Mouse (Mus musculus) kidney, embryonic 15.5 days (tissue): ENCODE results near the gene Kctd7. TPM values are rescaled to one million over a fixed set of nuclear protein-coding genes. Genes with fewer than 3 reads are reported as not detected.

ENCODE experiments used
- ATAC-seq: fragments of 200-750 bp; cut with Nextera tagmentation; replicated peaks from 2 replicates; pipeline ENCODE4 v1.8.0; 2017; ENCODE audit warnings: moderate TSS enrichment; ENCODE audit not compliant: low FRiP score
- H3K27ac ChIP-seq: fragments of 300-500 bp; sonication (generic); 2 replicates; pipeline ENCODE4 v1.5.1; 2015; ENCODE audit warnings: mild to moderate bottlenecking, inconsistent platforms
- H3K27me3 ChIP-seq: fragments of 300-500 bp; sonication (generic); 2 replicates; pipeline ENCODE4 v1.6.1; 2015; ENCODE audit warnings: inconsistent platforms
- H3K36me3 ChIP-seq: fragments of 300-500 bp; sonication (generic); 2 replicates; pipeline ENCODE4 v1.6.1; 2015; ENCODE audit warnings: inconsistent platforms
- H3K4me1 ChIP-seq: fragments of 300-500 bp; sonication (generic); 2 replicates; pipeline ENCODE4 v1.6.1; 2015; ENCODE audit warnings: inconsistent platforms
- H3K4me2 ChIP-seq: fragments of 300-500 bp; sonication (generic); 2 replicates; pipeline ENCODE4 v1.6.1; 2015; ENCODE audit warnings: moderate library complexity, mild to moderate bottlenecking, inconsistent platforms
- H3K4me3 ChIP-seq: fragments of 300-500 bp; sonication (generic); replicated peaks from 2 replicates; pipeline ENCODE4 v1.5.1; 2015; ENCODE audit warnings: mild to moderate bottlenecking, inconsistent platforms
- H3K9ac ChIP-seq: fragments of 300-500 bp; sonication (generic); 2 replicates; pipeline ENCODE4 v1.6.1; 2015; ENCODE audit warnings: mild to moderate bottlenecking, inconsistent platforms
- H3K9me3 ChIP-seq: fragments of 300-500 bp; sonication (generic); replicated peaks from 2 replicates; pipeline ENCODE4 v1.6.1; 2016; ENCODE audit warnings: inconsistent platforms
- WGBS: fragments of 180-500 bp; shearing (Covaris S2); methylation state at CpG from one replicate; pipeline ENCODE4 v1.1.7; 2015; ENCODE audit warnings: mixed read lengths; 5-methylcytosine and 5-hydroxymethylcytosine counted together
- polyA plus RNA-seq: library from polyadenylated mRNA; unstranded; fragments of >200 nt; fragmentation: Nextera tagmentation; extraction: Ambion mirVana; gene quantifications from 2 replicates; pipeline ENCODE4 v1.2.1, GENCODE M21; 2015

Gene Kctd7
- polyA plus RNA-seq, 1 experiment from 2014 or later, result 4.7 TPM

- Histone ChIP-seq H3K4me3 (no peak overlapping the region), H3K36me3 (peaks cover 13% of the 10 kb centered on the region), H3K27ac (no peak overlapping the region), H3K9ac (no peak overlapping the region), H3K27me3 (no peaks in the 10 kb centered on the region), H3K4me2 (peak overlapping the region; percentile 98; the same call in 1 of the 2 replicates), H3K9me3 (no peaks in the 10 kb centered on the region), H3K4me1 (peaks cover 22% of the 10 kb centered on the region)
- WGBS, result 84% methylated on average over 8 of the region's 8 CpGs
- ATAC-seq, result no peak
These were observed 1.3 kb downstream of the Kctd7 start for GRCm38 (mm10) chr5:130145961-130146360.

DNA sequence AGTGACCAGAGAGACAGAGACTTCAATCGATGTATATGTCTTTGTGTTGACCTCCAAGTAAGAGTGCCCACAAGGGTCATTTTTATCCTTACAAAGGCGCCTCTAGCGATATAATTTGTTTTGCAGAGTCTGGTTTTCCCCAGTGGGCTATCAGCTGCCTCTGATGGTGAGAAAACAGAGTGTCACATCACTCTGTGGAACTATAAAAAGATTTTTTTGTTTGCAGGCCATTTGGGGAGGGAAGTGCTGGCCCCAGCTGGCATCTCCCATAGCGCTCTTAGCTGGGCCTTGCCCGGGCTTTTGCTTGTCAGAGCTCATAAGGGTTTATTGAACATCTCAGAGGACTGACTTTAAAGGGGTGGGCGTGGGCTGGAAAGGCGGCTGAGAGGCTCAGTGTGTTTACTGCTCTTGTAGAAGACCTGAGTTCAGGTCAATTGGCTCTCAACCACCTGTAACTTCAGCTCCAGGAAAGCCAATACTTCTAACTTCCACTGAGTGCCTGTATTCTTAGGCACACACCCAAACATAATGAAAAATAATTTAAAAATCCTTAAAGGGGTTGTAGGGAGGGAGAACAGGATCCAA, 5.2 kb downstream of the Kctd7 start:
- no peak for ATAC-seq
- Histone ChIP-seq H3K27me3 (no peaks in the 10 kb centered on the region), H3K9me3 (no peaks in the 10 kb centered on the region), H3K9ac (no peak overlapping the region), H3K4me3 (no peak overlapping the region), H3K4me2 (no peak overlapping the region), H3K36me3 (peaks cover 36% of the 10 kb centered on the region), H3K4me1 (peaks cover 13% of the 10 kb centered on the region), H3K27ac (no peak overlapping the region)
- WGBS, result 61% methylated on average over 7 of the region's 7 CpGs

GRCm38 (mm10) chr5:130154286-130154685, 9.6 kb downstream of the Kctd7 start:
- H3K4me2 ChIP-seq, result no peak overlapping the region
- no peak for ATAC-seq
- H3K4me3 ChIP-seq, result no peak overlapping the region
- peaks cover 26% of the 10 kb centered on the region for H3K36me3 ChIP-seq
- H3K9ac ChIP-seq, result no peak overlapping the region
- H3K4me1 ChIP-seq, result no peaks in the 10 kb centered on the region
- no peak overlapping the region for H3K27ac ChIP-seq
- 86% methylated on average over 2 of the region's 2 CpGs for WGBS
- no peaks in the 10 kb centered on the region for H3K9me3 ChIP-seq
- no peaks in the 10 kb centered on the region for H3K27me3 ChIP-seq

DNA sequence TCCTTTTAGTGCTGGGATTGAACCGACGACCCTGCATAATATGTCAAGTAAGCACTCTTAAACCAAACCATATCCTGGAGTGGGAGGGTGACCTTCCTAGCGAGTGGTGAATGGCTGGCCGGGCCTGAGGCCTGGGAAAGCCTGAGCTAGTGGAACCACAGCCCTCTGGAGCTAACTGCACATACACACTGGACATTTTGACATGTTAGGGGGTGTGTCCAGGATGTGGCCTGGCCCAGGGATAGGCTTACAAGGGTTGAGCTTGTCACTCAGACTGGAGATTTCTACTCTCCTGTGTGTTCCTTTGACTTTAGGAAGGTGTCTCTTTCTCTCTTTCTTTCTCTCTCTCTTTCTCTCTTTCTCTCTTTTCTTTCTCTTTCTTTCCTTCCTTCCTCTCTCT, 13.9 kb downstream of the Kctd7 start:
- Histone ChIP-seq H3K27me3 (no peaks in the 10 kb centered on the region), H3K27ac (no peak overlapping the region), H3K4me1 (no peaks in the 10 kb centered on the region), H3K9me3 (no peaks in the 10 kb centered on the region), H3K9ac (no peak overlapping the region), H3K4me2 (no peak overlapping the region), H3K4me3 (no peak overlapping the region), H3K36me3 (no peaks in the 10 kb centered on the region)
- ATAC-seq, result no peak
- 67% methylated on average over 4 of the region's 4 CpGs for WGBS

DNA sequence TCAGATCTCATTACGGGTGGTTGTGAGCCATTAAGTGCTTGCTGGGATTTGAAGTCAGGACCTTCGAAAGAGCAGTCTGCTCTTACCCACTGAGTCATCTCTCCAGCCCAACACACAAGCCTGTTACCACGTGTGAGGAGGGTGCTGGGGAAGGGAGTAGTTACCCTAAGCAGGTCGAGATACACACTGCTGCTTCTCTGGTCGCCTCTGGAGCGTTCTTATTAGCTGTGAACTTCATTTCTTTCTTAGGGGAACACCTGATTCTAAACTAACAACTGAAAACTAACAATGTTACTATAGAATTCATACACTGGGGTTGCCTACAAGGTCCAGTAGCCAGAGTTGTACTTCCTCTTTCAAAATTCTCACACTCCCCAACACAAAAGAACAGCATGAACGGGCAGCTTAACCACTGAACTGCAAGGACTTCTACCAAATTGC, 15.1 kb downstream of the Kctd7 start:
- H3K27ac ChIP-seq, result no peak overlapping the region
- ATAC-seq, result no peak
- H3K9ac ChIP-seq, result no peak overlapping the region
- no peak overlapping the region for H3K4me3 ChIP-seq
- H3K4me2 ChIP-seq, result no peak overlapping the region
- no peaks in the 10 kb centered on the region for H3K9me3 ChIP-seq
- 64% methylated on average over 7 of the region's 7 CpGs for WGBS
- no peaks in the 10 kb centered on the region for H3K27me3 ChIP-seq
- no peaks in the 10 kb centered on the region for H3K4me1 ChIP-seq
- H3K36me3 ChIP-seq, result no peaks in the 10 kb centered on the region

- no peaks in the 10 kb centered on the region for H3K4me1 ChIP-seq
- H3K4me3 ChIP-seq, result no peak overlapping the region
- no peak for ATAC-seq
- no peak overlapping the region for H3K27ac ChIP-seq
- H3K9ac ChIP-seq, result no peak overlapping the region
- 4% methylated on average over 7 of the region's 7 CpGs for WGBS
- no peaks in the 10 kb centered on the region for H3K9me3 ChIP-seq
- H3K27me3 ChIP-seq, result no peaks in the 10 kb centered on the region
- H3K36me3 ChIP-seq, result no peaks in the 10 kb centered on the region
- no peak overlapping the region for H3K4me2 ChIP-seq
These were observed 19.0 kb downstream of the Kctd7 start for GRCm38 (mm10) chr5:130163670-130164069.

GRCm38 (mm10) chr5:130165213-130165612, 20.6 kb downstream of the Kctd7 start:
- ATAC-seq, result no peak
- 80% methylated on average over 4 of the region's 4 CpGs for WGBS
- no peaks in the 10 kb centered on the region for H3K27me3 ChIP-seq
- no peaks in the 10 kb centered on the region for H3K4me1 ChIP-seq
- H3K27ac ChIP-seq, result no peak overlapping the region
- H3K36me3 ChIP-seq, result no peaks in the 10 kb centered on the region
- H3K9me3 ChIP-seq, result no peaks in the 10 kb centered on the region
- no peak overlapping the region for H3K9ac ChIP-seq
- H3K4me3 ChIP-seq, result no peak overlapping the region
- no peak overlapping the region for H3K4me2 ChIP-seq

GRCm38 (mm10) chr5:130169109-130169508, 24.4 kb downstream of the Kctd7 start:
- no peak overlapping the region for H3K4me3 ChIP-seq
- H3K4me2 ChIP-seq, result no peak overlapping the region
- no peaks in the 10 kb centered on the region for H3K9me3 ChIP-seq
- ATAC-seq, result no peak
- H3K4me1 ChIP-seq, result peaks cover 23% of the 10 kb centered on the region
- no peak overlapping the region for H3K9ac ChIP-seq
- 68% methylated on average over 6 of the region's 6 CpGs for WGBS
- H3K36me3 ChIP-seq, result no peaks in the 10 kb centered on the region
- no peak overlapping the region for H3K27ac ChIP-seq
- no peaks in the 10 kb centered on the region for H3K27me3 ChIP-seq

DNA sequence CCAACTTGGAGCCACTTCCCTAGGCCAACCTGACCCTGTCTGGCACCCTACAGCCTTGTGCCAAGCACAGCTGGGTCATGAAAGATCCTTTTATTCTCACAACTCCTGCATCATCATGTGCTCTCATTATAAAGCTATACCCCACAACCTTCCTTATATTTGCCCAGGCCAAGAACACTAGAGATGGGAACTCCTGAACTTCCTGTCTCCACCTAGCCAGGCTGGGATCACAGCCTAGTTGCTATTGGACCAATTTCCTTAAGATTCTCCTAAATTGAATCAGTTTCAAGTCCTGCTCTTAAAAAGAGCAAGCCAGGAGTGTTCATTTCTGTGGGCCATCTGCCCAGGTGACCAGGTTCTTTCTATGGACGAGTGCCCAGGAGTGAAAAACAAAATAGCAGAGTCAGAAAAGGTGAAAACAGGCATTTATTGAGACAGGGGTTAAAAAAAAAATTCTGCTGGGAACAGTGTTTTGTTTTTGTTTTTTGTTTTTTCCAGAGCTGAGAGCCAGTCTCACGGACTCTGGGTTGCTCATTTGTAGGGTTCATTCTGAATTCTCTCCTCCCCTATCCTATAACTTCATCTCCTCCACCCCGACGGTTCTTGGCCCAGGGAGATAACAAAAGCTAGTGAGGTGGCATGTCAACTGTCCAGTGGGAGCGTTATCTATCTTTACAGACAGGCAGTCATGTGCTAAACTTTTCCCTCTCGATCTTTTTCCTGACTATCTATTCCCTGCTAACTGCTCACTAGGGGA, 26.2 kb downstream of the Kctd7 start:
- Histone ChIP-seq H3K27ac (peak overlapping the region; percentile 94), H3K4me1 (peaks cover 32% of the 10 kb centered on the region), H3K4me2 (peak overlapping the region; percentile 70), H3K36me3 (no peaks in the 10 kb centered on the region), H3K27me3 (no peaks in the 10 kb centered on the region), H3K9me3 (no peaks in the 10 kb centered on the region), H3K4me3 (peak overlapping the region; percentile 86), H3K9ac (peak overlapping the region; percentile 91)
- 12% methylated on average over 6 of the region's 6 CpGs for WGBS
- ATAC-seq, result no peak; the same call in 1 of the 2 replicates

- peak within 1 kb of the TSS; percentile 86 for H3K4me3 ChIP-seq
- ATAC-seq, result peak; percentile 97
- WGBS, result under 1% methylated on average over 39 of the region's 62 CpGs
- peak within 1 kb of the TSS; percentile 91 for H3K9ac ChIP-seq
- H3K27me3 ChIP-seq, result no peaks in the 10 kb centered on the region
- peak within 1 kb of the TSS; percentile 94 for H3K27ac ChIP-seq
- no peaks in the 10 kb centered on the region for H3K36me3 ChIP-seq
- H3K9me3 ChIP-seq, result no peaks in the 10 kb centered on the region
- peaks cover 32% of the 10 kb centered on the region for H3K4me1 ChIP-seq
- peak within 1 kb of the TSS; percentile 70 for H3K4me2 ChIP-seq
These were observed 26.8 kb downstream of the Kctd7 start, which contains the start of gene Rabgef1 for GRCm38 (mm10) chr5:130171423-130171954. Rabgef1 (plus strand) TSS chr5:130171798.

- under 1% methylated on average over 42 of the region's 46 CpGs for WGBS
- H3K4me1 ChIP-seq, result peaks cover 32% of the 10 kb centered on the region
- no peaks in the 10 kb centered on the region for H3K36me3 ChIP-seq
- peak; percentile 82 for ATAC-seq
- H3K4me2 ChIP-seq, result peak overlapping the region; percentile 70
- no peaks in the 10 kb centered on the region for H3K9me3 ChIP-seq
- H3K27me3 ChIP-seq, result no peaks in the 10 kb centered on the region
- peak overlapping the region; percentile 91 for H3K9ac ChIP-seq
- peak overlapping the region; percentile 86 for H3K4me3 ChIP-seq
- peak overlapping the region; percentile 94 for H3K27ac ChIP-seq
These were observed 27.4 kb downstream of the Kctd7 start for GRCm38 (mm10) chr5:130171956-130172601.

GRCm38 (mm10) chr5:130173012-130173411, 28.4 kb downstream of the Kctd7 start:
- Histone ChIP-seq H3K27ac (no peak overlapping the region), H3K36me3 (no peaks in the 10 kb centered on the region), H3K4me3 (peak overlapping the region; percentile 86), H3K9ac (peak overlapping the region; percentile 26; the same call in 1 of the 2 replicates), H3K9me3 (no peaks in the 10 kb centered on the region), H3K4me2 (peak overlapping the region; percentile 70), H3K4me1 (peaks cover 33% of the 10 kb centered on the region), H3K27me3 (no peaks in the 10 kb centered on the region)
- ATAC-seq, result no peak
- WGBS, result 89% methylated on average over 4 of the region's 4 CpGs
